8 mouse cellular contexts compared by ENCODE assay signal in the genomic region with DNA sequence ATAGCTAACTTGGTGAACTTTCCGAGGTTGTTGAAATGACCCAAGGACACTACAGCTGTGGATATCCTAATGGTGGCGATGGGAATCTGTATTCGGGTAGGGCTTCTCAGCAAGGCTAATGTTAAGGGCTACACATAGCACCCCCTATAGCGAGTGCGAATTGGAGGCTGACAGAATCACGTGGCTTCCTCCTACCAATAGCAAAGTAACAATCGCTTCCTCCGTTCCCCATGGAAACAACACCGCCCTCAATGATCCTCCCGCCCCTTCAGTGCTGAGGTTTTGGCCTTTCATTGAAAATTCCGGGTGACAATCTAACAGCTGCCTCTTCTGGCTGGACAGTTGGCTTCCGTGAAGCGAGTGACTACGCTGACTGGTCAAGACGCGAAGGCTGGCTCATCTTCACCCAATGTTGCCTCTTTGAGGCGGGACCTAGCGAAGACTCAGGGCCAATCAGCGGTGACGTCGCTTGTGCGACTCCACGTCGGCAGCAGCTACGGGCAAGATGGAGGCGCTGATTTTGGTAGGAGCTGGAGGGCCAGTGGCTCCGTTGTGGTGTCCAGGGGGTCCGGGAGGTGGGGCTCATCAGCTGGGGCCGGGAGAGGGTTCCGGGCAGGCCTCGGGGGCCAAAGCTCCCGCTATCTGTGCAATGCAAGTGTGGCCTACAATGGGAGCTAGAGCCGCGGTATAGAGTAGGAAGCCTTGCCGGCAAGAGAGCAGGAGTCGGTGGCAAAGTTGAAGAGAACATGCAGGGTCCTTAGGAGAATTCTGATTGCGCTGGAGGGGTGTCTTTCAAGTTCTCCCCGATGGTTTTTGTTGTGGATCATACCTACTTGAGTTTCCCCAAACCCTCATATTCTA. TPM values are rescaled to one million over a fixed set of nuclear protein-coding genes. Genes with fewer than 3 reads are reported as not detected.
A peak's percentile ranks its signal among the peaks of the same experiment; 100 is the strongest.
DNase-seq lines count a peak whose midpoint lies in the region; ATAC-seq and TF ChIP-seq lines count a peak whose summit lies in the region.

Copz1 (plus strand) TSS at position 296 of the 861 bp plus-strand sequence.

- H3K4me3 ChIP-seq in C2C12 (ENCODE audit: insufficient read depth, poor library complexity, severe bottlenecking) (peak within 1 kb of the TSS; percentile 80), myocyte (peak within 1 kb of the TSS; percentile 59)
- peak within 1 kb of the TSS; percentile 87 for H3K4me3 ChIP-seq in erythroblast, embryonic 14.5 days (replicated peaks)
- peak within 1 kb of the TSS; percentile 76 for H3K4me3 ChIP-seq in heart, embryonic 11.5 days (ENCODE audit: low read depth, low read length)
- H3K4me3 ChIP-seq in kidney, embryonic 16.5 days (ENCODE audit: low read length), result peak within 1 kb of the TSS; percentile 89
- peak within 1 kb of the TSS; percentile 74 for H3K4me3 ChIP-seq in liver, adult 2 months (ENCODE audit: insufficient read depth, low read depth, low read length)

- TF ChIP-seq POLR2A in brain, embryonic 14.5 days (IDR thresholded peaks at IDR 0.05; ENCODE audit: borderline replicate concordance, extremely low read depth, insufficient read depth, insufficient read length, poor library complexity, severe bottlenecking), result peak; percentile 50; the same call in 1 of the 2 replicates
- TF ChIP-seq POLR2A in liver, adult 2 months (IDR thresholded peaks at IDR 0.05; ENCODE audit: extremely low read depth, insufficient read depth, low read length), result peak; percentile 90
- peak; percentile 89 for TF ChIP-seq POLR2A in myocyte (IDR thresholded peaks at IDR 0.05; ENCODE audit: insufficient read length, low read depth)

- H3K9ac ChIP-seq in heart, embryonic 11.5 days (ENCODE audit: low read depth, low read length), result peak within 1 kb of the TSS; percentile 84
- peak within 1 kb of the TSS; percentile 89 for H3K9ac ChIP-seq in kidney, embryonic 16.5 days (replicated peaks; ENCODE audit: low read length)
- H3K9ac ChIP-seq in liver, adult 2 months (ENCODE audit: low read depth, low read length), result peak within 1 kb of the TSS; percentile 80

- H3K27ac ChIP-seq in heart, embryonic 11.5 days (ENCODE audit: low read depth, low read length), result peak within 1 kb of the TSS; percentile 36
- H3K27ac ChIP-seq in kidney, embryonic 16.5 days (ENCODE audit: low read length), result peak within 1 kb of the TSS; percentile 66; the same call in 1 of the 2 replicates
- H3K27ac ChIP-seq in liver, adult 2 months (replicated peaks; ENCODE audit: insufficient read depth, low read depth, low read length), result peak within 1 kb of the TSS; percentile 22

- H3K9me3 ChIP-seq in erythroblast, embryonic 14.5 days (ENCODE audit: control insufficient read depth, low read length), result no peaks in the 10 kb centered on the region
- no peaks in the 10 kb centered on the region for H3K9me3 ChIP-seq in heart, embryonic 11.5 days (replicated peaks; ENCODE audit: control insufficient read depth, low read length)
- H3K9me3 ChIP-seq in kidney, embryonic 16.5 days (ENCODE audit: low read length), result no peaks in the 10 kb centered on the region

- H3K4me1 ChIP-seq in erythroblast, embryonic 14.5 days (ENCODE audit: control insufficient read depth), result peaks cover 65% of the 10 kb centered on the region
- peaks cover 6% of the 10 kb centered on the region for H3K4me1 ChIP-seq in heart, embryonic 11.5 days (ENCODE audit: control insufficient read depth, insufficient read depth, low read length)
- H3K4me1 ChIP-seq in kidney, embryonic 16.5 days (ENCODE audit: insufficient read depth, low read length), result peaks cover 10% of the 10 kb centered on the region
- peaks cover 10% of the 10 kb centered on the region for H3K4me1 ChIP-seq in liver, adult 2 months (ENCODE audit: control insufficient read depth, insufficient read depth, low read length)

- peaks cover 33% of the 10 kb centered on the region for H3K79me3 ChIP-seq in C2C12 (ENCODE audit: low read depth)

- no peaks in the 10 kb centered on the region for H3K36me3 ChIP-seq in C2C12 (ENCODE audit: control insufficient read depth, insufficient read depth)
- H3K36me3 ChIP-seq in erythroblast, embryonic 14.5 days (ENCODE audit: control insufficient read depth), result peaks cover 27% of the 10 kb centered on the region
- H3K36me3 ChIP-seq in heart, embryonic 11.5 days (ENCODE audit: control insufficient read depth, insufficient read depth, low read length), result no peaks in the 10 kb centered on the region
- H3K36me3 ChIP-seq in kidney, embryonic 16.5 days (ENCODE audit: insufficient read depth, low read length), result no peaks in the 10 kb centered on the region
- H3K36me3 ChIP-seq in liver, adult 2 months (ENCODE audit: control insufficient read depth, insufficient read depth, low read length), result no peaks in the 10 kb centered on the region
- H3K36me3 ChIP-seq in myocyte (ENCODE audit: control insufficient read depth, insufficient read depth), result no peaks in the 10 kb centered on the region
- H3K36me3 ChIP-seq in splenic B cell, adult 2 months (ENCODE audit: control insufficient read depth, insufficient read depth, low read length, poor library complexity, severe bottlenecking), result no peaks in the 10 kb centered on the region

- DNase-seq in brain, embryonic 14.5 days (ENCODE audit: low read depth), result peak; percentile 100
- DNase-seq in liver, adult 2 months (ENCODE audit: extremely low read depth, low read depth, low spot score), result peak; percentile 99
- DNase-seq in splenic B cell, adult 2 months (ENCODE audit: low read depth, low spot score), result peak; percentile 98

- TF ChIP-seq CTCF in C2C12 (IDR thresholded peaks at IDR 0.05; ENCODE audit: control insufficient read depth, insufficient read depth, insufficient read length), result no peak
- peak; percentile 20; the same call in 1 of the 2 replicates for TF ChIP-seq CTCF in brain, embryonic 14.5 days (IDR thresholded peaks at IDR 0.05; ENCODE audit: borderline replicate concordance, extremely low read depth, insufficient read depth, insufficient read length)
- TF ChIP-seq CTCF in liver, adult 2 months (IDR thresholded peaks at IDR 0.05; ENCODE audit: low read depth, low read length), result no peak

- H3K27me3 ChIP-seq in C2C12 (ENCODE audit: control insufficient read depth, insufficient read depth, insufficient read length), result no peaks in the 10 kb centered on the region
- no peaks in the 10 kb centered on the region for H3K27me3 ChIP-seq in erythroblast, embryonic 14.5 days (ENCODE audit: control insufficient read depth)
- H3K27me3 ChIP-seq in heart, embryonic 11.5 days (ENCODE audit: control insufficient read depth, insufficient read depth, low read length), result no peaks in the 10 kb centered on the region
- H3K27me3 ChIP-seq in kidney, embryonic 16.5 days (ENCODE audit: insufficient read depth, low read length), result no peaks in the 10 kb centered on the region
- H3K27me3 ChIP-seq in liver, adult 2 months (ENCODE audit: control insufficient read depth, insufficient read depth, low read length), result no peaks in the 10 kb centered on the region
- no peaks in the 10 kb centered on the region for H3K27me3 ChIP-seq in myocyte (ENCODE audit: control insufficient read depth, insufficient read depth, insufficient read length)
- no peaks in the 10 kb centered on the region for H3K27me3 ChIP-seq in splenic B cell, adult 2 months (ENCODE audit: control insufficient read depth, insufficient read depth, low read length, poor library complexity, severe bottlenecking)

- peak; percentile 99 for ATAC-seq in heart, embryonic 11.5 days (replicated peaks; ENCODE audit: insufficient number of reproducible peaks, low FRiP score, low TSS enrichment)
- ATAC-seq in kidney, embryonic 16.5 days (ENCODE audit: low FRiP score, low TSS enrichment), result peak; percentile 99

- H3K4me2 ChIP-seq in heart, embryonic 11.5 days, result peak within 1 kb of the TSS; percentile 70
- H3K4me2 ChIP-seq in kidney, embryonic 16.5 days (replicated peaks; ENCODE audit: low read depth, low read length), result peak within 1 kb of the TSS; percentile 70
- H3K4me2 ChIP-seq in myocyte (ENCODE audit: low read depth), result peak within 1 kb of the TSS; percentile 87

- under 1% methylated on average over 38 of the region's 38 CpGs for WGBS in heart, embryonic 11.5 days (ENCODE audit: insufficient replicate concordance)
- WGBS in kidney, embryonic 16.5 days, result under 1% methylated on average over 38 of the region's 38 CpGs
- under 1% methylated on average over 38 of the region's 38 CpGs for WGBS in liver, adult 2 months

- H3K79me2 ChIP-seq in C2C12 (ENCODE audit: control insufficient read depth, insufficient read depth) (peaks cover 49% of the 10 kb centered on the region), myocyte (ENCODE audit: control insufficient read depth, insufficient read depth) (peaks cover 31% of the 10 kb centered on the region)
- peaks cover 13% of the 10 kb centered on the region; the same call in 1 of the 2 replicates for H3K79me2 ChIP-seq in liver, adult 2 months (ENCODE audit: control insufficient read depth, insufficient read depth, low read length)

- peak within 1 kb of the TSS; percentile 77 for H3ac ChIP-seq in C2C12 (ENCODE audit: control insufficient read depth, insufficient read length, low read depth)
- peak within 1 kb of the TSS; percentile 16 for H3ac ChIP-seq in myocyte (ENCODE audit: control insufficient read depth, insufficient read length)

TF ChIP-seq in C2C12, 6 proteins besides CTCF, POLR2A, EP300 and RAD21:
- no peak for TF ChIP-seq MAX (IDR thresholded peaks at IDR 0.05)
- peak; percentile 99 for TF ChIP-seq USF1 (IDR thresholded peaks at IDR 0.05; ENCODE audit: low read depth)
TF ChIP-seq in C2C12: peak in this region for 1.

TF ChIP-seq in myocyte, 11 proteins besides CTCF, POLR2A, EP300 and RAD21:
- peak; percentile 85 for TF ChIP-seq POLR2AphosphoS2 (IDR thresholded peaks at IDR 0.05; ENCODE audit: insufficient read length, low read depth)
- peak; percentile 59 for TF ChIP-seq SRF (IDR thresholded peaks at IDR 0.05; ENCODE audit: control insufficient read depth, insufficient read length, low read depth)
- no peak for TF ChIP-seq REST (IDR thresholded peaks at IDR 0.05; ENCODE audit: insufficient read depth, insufficient read length)
- TF ChIP-seq USF1 (IDR thresholded peaks at IDR 0.05; ENCODE audit: low read depth), result peak; percentile 99

RNA-seq across cellular contexts. Expression of gene Copz1, which starts in this region (rescaled TPM):
- polyA plus RNA-seq in C2C12 (2012; fragmentation: generic; extraction: Trizol), result 191 TPM
- 165 and 192 TPM in 2 replicates for polyA plus RNA-seq in brain, embryonic 14.5 days (2012; rRNA removed)
- polyA plus RNA-seq in erythroblast, embryonic 14.5 days (2012), result 8.2 and 9.1 TPM in 2 replicates
- 217 and 221 TPM in 2 replicates for polyA plus RNA-seq in heart, embryonic 11.5 days (2014; fragmentation: Nextera tagmentation; extraction: Ambion mirVana)
- 324 and 333 TPM in 2 replicates for polyA plus RNA-seq in kidney, embryonic 16.5 days (2015; fragmentation: Nextera tagmentation; extraction: Ambion mirVana)
- total RNA-seq in liver, adult 2 months (2014; rRNA removed), result 55.9 and 73.0 TPM in 2 replicates
- 131 and 142 TPM in 2 replicates for polyA plus RNA-seq in liver, adult 2 months (2012; rRNA removed)
- polyA plus RNA-seq in myocyte (2012; fragmentation: generic; extraction: Trizol), result 172 TPM

Comparison
In these comparisons a context has a peak if more than half of its experiments do, and no peak if none do; other contexts are left out.
1. Peak in every context shown above with its lines: DNase-seq, ATAC-seq, H3K4me3 ChIP-seq and H3K27ac ChIP-seq.
2. RNA of gene Copz1 (polyA plus RNA-seq): 324 to 333 TPM in kidney, embryonic 16.5 days, 217 to 221 TPM in heart, embryonic 11.5 days, 191 TPM in C2C12 (single experiment), 172 TPM in myocyte (single experiment), 165 to 192 TPM in brain, embryonic 14.5 days and 131 to 142 TPM in liver, adult 2 months; 8.2 to 9.1 TPM in erythroblast, embryonic 14.5 days; every median in the first group is over 10 times any median in the second.